Mouse (Mus musculus) E14TG2a.4 (cell line): Measurements from ENCODE around the gene Fstl1.

Experiments
- CTCF ChIP-seq: conservative IDR thresholded peaks from 2 replicates; pipeline ENCODE4 v1.5.1; 2014; ENCODE audit warnings: low read length
- NANOG ChIP-seq: IDR thresholded peaks from 2 replicates; pipeline ENCODE4 v1.6.1; 2014; ENCODE audit warnings: borderline replicate concordance, low read length, mixed read lengths

- no peak for TF ChIP-seq NANOG
- no peak for TF ChIP-seq CTCF
Observed at GRCm38 (mm10) chr16:37853279-37853678, 76.6 kb downstream of the Fstl1 start.
